Mouse (Mus musculus): ENCODE data around the gene Scaf11.
"Not testable (repeated sequence)": the region's sequence is repeated elsewhere in the genome, so short reads cannot be mapped to it uniquely, and the experiment has no call there.

The Scaf11 gene

DNA sequence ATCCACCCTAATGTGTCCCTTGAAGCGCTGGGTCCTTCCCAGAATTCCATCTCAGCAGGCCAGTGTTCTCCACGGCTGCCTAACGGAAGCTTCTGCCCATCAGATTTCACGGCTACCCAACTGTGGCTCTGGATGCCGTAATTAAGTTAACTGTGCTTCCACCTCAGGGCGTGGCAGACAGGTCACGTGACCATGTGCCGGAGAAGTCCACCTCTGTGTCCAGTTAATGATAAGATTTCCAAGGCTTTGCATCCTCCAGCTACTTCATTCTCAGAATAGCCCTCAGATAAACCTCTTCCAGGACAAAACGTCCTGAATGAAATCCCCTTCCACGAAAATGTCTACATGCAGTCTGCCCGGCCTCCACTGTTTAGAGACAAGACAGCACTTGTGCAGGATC is 4.4 kb upstream of the Scaf11 start:
- DNase-seq (ENCODE audit: inconsistent ontology term): no peak

DNA sequence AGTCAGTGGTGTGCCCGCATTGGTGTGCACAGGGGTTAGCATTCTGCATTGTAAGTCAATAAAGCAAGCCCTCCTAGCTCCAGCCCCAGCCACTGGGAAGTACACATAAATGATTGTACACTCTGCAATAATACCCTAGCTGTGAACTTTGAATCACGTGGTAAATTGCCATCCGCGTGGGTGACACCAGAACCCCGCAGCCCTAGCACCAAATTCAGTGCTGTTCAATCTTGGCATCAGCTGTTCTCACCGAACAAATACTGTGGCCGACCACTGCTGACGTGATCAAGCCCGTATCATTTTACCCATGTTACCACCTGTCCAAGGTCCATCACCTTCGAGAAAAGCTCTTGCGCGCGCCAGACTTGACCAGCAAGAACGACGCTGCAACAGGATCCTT is 3.2 kb upstream of the Scaf11 start:
- DNase-seq (ENCODE audit: inconsistent ontology term): no peak

DNA sequence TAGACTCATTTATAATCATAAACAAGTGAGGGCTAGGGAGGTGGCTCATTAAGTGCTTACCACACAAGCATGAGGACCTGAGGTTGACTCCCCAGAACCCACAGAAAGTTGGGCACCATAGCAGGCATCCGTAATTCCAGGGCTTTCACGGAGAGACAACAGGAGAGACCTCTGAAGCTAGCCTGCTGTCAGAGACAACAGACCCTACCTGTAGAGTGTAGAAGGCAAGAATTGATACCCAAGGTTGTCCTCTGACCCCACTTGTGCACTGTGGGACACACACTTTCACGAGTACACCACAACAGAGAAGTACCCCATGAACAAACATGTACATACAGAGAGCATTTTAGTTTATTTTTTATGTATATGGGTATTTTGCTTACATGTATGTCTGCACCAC is 2.0 kb upstream of the Scaf11 start:
- DNase-seq (ENCODE audit: inconsistent ontology term): no peak

DNA sequence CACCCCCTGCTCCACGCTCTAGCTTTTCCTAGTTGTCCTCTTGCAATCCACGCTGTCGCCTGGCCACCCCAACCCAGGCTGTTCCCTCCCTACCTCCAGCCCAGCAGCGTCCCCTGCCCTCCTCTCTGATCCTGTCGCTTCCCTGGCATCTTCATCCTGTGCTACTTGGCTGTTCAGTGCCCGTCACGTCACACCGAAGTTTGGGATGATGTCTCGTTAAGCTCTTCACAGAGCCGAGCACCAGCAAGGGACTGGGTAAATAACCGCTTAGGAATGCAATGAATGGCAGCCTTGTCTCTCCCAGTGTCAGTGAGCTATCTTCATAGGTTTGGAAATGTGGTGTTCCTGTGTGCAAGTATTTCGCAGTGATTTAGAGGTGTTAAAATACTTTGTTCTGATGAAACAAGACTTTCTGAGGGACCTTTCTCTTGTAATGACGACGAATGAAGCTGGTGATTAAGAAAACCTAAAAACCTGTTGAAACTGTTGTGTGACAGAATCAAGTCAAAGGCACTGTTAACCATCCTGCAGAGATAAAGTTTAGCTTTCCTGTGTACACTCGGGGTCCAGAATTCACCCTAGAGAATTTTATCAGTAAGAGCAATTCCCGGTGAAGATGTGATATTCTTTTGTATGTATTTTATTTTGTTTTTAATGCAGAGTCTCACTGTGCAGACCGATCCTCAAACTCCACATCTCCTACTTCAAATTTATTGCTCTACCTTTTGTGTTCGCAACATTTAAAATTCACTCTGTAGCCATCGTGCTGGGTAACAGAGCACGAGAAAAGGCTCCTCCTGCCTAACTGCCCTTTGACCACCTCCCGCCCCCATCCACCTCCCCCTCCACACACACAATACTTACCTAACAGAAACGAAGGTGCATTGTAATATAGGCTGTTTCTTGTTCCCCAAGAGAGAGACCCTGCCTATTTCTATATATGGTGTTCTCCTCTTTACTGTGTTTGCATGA is 1.2 kb upstream of the Scaf11 start:
- DNase-seq (ENCODE audit: inconsistent ontology term): peak; percentile 86

DNA sequence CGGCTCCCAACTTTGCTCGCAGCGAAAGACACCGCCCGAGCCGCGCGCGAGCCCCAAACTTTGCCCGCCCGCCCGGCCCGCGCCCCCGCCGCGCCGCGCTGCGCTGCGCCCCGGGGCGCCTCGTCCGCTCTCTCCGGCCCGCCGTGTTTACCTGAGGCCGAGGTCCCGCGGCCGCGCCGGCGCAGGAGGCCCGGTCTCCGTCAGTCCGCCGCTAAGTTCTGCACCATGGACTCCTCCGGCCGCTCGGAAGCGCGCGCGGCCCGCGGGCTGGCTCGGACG is 253 bp downstream of the Scaf11 start:
- no peak for DNase-seq (ENCODE audit: inconsistent ontology term)

DNA sequence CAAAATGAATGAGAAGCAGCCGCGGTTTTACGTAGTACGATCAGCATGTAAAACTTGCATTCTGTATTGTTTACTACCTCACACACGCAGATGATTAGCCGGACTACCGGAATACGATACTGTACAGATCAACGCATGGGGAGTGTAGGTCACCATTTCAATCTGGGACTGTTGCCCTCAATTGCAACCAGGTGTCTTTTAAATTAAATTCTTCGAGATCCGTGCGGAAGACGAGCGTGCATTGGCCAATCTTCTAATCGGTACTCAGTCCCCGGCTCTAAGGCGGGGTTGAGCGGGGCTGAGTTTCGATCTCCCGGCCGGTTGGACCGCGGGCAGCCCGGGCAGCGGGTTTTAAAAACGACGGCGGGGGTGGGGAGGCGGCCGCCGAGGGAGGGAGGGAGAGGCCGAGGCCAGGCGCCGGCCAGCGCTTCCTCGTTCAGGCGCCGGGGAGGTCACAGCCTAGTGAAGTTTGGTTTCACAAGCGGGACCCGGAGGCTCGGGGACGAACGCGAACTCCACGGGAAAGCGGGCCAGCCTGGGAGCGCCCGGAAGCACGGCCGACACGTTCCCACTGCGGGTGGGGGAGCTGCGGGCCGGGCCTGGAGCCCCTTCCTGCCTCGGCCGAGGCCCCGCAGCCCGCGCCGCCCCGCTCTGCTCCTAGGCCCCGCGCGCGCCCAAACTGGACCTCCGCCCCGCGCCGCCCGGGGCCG is 747 bp downstream of the Scaf11 start:
- DNase-seq (ENCODE audit: inconsistent ontology term): peak; percentile 66

DNA sequence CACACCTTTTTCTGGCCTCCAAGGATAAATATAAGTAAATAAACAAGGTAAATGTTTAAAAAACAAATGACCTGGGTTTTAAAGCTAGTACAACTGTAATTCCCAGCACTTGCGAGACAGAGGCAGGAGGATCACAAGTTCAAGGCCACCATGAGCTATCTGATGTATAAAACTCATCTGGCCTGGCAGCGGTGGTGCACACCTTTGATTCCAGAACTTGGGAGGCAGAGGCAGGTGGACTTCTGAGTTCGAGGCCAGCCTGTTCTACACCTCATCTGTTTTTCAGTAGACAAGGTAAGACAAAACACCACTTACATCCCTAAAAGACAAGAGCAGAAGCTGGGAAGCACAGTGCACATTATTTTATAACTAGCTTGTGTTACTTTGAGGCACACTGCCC is 2.4 kb downstream of the Scaf11 start:
- DNase-seq (ENCODE audit: inconsistent ontology term): no peak

DNA sequence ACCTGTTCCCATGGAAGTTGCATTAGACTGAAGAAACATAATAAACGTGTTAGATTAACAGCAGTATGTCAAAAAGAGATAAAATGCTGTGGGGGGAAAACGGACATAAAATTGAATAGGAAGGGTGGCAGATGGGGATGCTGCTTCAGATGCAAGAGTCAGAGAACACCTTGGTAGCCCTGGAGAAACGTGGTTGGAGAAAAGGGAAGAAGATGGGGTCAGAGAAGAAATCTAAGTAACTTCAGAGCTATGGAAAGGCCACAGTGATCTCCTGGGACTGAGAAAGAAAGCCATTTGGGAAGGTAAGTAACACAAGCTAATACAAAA is 3.3 kb downstream of the Scaf11 start:
- DNase-seq (ENCODE audit: inconsistent ontology term): no peak

DNA sequence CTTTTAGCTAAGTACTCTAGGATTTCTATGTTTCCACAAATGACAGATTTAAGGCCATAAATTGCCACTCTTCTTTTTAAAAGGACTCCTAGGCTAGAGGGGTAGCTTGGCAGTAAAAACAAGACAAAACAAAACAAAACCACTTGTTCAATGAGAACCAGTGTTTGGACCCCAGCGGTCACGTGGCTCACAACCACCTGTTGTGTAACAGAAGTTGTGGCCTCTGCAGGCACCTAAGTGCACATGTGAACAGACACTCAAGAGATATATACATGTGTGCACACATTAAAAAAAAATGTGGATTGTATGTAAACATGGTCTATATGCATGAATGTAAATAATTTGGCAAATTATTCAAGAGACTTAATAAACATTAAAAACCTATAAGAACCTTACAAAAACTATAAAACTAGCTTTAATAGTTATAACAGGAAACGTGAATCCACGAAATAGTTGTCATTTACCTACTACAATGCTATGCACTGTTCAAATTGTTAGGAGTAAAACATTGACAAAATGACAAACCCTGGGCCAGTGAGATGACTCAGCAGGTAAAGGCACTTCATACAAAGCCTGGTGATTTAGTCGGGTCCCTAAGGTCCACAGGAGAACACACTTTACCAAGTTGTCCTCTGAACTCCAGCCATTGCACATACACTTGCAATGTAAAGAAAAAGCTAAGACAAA is 3.8 kb downstream of the Scaf11 start:
- DNase-seq (ENCODE audit: inconsistent ontology term): no peak

DNA sequence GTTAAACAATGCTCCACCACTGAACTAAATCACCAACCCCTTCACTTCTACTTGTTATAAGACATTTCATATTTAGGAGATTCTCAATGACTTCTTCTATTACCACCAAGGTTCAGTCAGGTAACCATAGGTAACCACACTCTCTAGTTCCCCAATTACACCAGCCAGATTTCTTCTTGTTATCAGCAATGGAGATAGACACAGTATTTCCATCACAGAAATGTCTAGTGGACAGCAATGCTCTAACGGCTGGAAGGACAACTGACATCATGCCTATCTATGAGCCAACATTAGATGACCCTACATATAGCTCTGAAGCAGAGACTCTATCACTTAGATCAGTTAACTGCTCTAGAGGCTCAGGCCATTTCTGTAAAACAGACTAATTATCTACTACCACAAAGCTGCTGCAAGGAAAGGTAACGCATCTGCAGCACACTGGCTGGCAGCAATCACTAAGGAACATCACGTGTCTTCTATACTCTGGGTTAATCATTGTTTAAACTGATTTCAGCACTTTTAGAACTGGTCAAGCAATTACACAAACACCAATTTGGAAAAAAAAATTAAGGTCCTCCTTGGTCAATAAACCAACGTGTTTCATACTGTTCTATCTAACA is 4.9 kb downstream of the Scaf11 start:
- DNase-seq (ENCODE audit: inconsistent ontology term): no peak

DNA sequence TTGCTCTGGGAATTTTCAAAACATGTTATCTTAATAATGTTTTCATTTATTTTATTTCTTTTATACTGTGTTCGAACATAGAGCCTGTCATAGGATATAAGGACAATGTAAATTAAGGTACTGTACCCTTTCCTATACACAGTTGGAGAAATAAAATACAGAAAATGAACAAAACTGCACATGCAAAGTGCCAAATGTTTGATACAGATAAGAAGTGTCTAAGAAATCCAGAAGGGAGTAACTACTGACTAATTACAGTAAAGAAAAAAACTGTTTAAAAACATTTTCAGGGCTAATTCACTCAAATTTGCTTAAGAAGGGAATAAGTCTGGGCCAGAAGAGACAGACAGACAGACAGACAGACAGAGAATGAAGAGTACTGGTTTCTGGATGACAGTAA is 7.3 kb downstream of the Scaf11 start:
- DNase-seq (ENCODE audit: inconsistent ontology term): no peak

DNA sequence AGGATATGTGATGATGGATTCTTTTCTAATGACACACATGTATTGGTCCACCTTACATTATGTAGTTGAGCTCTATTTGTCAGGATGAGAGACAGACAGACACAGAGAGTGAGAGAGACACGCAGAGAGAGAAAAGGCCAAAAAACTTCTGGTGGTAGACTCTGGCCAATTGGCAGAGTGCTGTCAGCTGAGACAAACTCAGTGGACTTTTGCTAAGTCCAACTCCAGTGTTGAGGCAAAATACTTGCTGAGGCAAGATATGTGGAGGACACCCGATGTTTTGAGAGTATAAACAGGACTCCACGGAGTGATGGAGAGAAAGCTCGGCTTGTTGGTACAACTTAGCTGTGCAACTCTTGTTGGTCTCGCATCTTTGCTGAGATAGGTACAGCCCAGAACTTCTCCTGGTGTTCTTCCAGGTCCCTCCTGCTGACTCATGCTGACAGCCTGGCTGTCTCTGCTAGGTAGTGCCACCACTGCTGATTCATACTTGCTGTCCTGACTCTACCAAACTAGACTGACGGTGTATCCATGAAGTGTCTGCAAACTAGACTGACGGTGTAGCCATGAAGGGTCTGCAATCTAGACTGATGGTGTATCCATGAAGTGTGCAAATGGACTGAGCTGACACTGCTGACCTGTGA is 11.9 kb downstream of the Scaf11 start:
- no peak for DNase-seq (ENCODE audit: inconsistent ontology term)

DNA sequence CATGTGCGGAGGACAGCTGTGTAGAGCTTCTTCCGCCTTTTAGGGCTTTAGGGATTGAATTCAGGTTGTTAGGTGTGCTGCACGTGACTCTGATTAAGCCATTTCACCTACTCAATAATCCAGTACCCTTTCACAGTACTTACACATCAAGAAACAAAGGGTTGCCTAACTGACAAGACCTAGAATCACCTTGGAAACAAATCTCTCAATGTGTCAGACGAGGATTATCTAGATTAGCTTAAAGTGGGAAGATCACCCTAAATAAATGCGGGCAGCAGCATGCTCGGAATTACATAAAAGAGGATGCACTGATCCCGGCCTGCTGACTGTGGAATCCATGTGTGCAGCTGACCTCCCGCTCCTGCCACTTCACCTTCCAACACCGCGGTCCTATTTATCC is 13.9 kb downstream of the Scaf11 start:
- no peak for DNase-seq (ENCODE audit: inconsistent ontology term)

DNA sequence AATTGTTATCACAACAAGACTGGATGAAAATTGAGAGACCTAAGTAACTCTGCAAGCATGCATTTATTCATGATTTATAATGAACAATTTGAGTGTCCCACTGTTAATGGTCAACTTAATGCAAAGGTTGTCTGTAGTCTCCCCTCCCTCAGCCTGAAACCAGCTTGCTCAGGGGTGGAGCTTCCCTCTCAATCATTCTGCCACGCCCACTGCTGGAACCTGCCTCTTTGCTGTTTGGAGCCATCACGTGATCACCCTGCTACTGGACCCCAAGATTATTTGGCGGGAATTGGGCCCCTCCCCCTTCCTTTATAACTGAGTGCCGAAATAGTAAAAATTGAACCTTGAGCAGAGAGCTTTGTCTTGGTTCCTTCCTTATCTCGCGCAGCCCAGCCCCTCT is 19.2 kb downstream of the Scaf11 start:
- DNase-seq (ENCODE audit: inconsistent ontology term): not testable (repeated sequence)

DNA sequence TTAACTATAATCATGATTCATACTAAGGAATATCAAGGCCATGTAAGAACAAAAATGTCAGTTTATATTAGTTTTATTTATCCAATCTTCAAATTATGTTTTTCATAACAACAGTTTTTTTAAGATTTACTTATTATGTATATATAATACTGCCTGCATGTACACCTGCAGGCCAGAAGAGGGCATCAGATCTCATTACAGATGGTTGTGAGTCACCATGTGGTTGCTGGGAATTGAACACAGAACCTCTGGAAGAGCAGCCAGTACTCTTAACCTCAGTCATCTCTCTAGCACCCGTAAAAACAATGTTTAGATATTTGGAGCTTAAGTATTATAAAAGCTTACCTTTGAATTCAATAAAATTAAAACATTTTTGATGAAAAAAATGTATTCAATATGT is 26.4 kb downstream of the Scaf11 start:
- no peak for DNase-seq (ENCODE audit: inconsistent ontology term)

DNA sequence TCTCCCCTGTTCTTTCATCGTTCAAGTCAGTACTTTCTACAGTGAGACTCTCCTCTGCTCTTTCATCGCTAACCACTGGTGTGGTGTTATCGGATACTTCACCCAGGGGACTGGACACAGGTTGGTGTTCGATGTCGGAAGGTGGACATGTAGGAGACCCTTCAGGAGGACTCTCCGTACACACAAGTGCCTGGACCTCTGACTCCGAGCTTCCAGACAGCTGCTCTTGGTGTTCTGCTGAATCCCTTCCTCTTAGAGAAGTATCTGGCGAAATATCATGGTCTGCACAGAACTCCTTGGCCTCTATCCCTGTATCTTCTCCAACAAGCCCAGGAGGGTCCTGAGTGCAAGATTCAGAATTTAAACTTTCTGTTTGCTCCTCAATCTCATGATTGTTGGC is 40.7 kb downstream of the Scaf11 start:
- no peak for DNase-seq (ENCODE audit: inconsistent ontology term)

DNA sequence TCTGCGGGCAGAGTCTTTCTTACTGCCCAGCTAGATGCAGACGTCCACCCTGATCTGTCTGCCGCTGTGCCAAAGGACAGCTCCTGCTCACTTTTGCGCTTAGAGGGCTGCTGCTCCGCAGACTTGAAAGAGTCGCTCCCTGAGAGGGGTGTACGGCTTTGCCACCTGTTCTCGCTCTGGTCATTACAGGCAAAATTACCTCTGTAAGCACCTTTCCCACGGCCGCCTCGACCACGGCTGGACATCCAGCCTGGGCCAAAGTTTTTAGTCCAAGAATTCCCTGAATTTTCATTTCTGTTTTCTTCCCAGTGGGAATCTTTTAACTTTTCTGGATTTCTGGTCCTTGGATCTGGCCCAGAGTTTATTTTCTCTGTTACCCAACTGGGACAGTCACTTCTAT is 42.5 kb downstream of the Scaf11 start:
- DNase-seq (ENCODE audit: inconsistent ontology term): no peak

DNA sequence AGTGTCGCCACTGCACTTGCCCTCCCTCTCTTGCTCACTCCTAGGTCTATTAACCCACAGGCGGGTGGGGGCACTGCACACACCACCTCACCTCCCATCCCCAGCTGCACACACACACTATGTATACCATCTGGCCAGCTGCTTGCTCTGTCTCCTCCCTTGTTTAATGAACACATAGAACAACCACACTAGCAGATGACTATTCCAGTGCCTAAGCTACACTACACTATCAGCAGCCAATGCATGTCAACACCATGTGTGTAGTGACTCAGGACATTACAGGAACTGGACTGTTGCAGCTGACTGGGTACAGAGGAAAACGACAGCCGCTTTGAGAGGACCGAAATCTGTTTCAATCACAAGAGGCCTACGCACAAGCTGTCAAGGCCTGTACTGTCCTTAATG is 51.9 kb downstream of the Scaf11 start:
- no peak for DNase-seq (ENCODE audit: inconsistent ontology term)

DNA sequence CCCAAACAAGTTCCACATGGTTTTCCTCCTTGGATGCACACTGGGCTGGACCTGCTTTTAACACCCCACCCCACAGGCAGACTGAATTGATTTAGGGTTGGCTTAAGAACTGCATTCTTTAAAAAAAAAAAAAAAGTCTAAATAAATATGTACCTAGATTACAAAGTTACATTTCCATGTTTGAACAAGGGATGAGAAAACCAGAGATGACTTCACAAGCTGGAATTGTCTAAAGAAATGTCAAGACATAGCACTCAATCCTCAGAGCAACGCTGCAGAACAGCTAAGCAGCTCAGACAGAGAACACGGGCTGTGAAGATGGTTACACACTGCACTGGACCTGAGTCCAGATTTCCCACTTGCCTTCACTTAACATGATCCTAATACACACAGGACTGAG is 53.5 kb downstream of the Scaf11 start:
- no peak for DNase-seq (ENCODE audit: inconsistent ontology term)

DNA sequence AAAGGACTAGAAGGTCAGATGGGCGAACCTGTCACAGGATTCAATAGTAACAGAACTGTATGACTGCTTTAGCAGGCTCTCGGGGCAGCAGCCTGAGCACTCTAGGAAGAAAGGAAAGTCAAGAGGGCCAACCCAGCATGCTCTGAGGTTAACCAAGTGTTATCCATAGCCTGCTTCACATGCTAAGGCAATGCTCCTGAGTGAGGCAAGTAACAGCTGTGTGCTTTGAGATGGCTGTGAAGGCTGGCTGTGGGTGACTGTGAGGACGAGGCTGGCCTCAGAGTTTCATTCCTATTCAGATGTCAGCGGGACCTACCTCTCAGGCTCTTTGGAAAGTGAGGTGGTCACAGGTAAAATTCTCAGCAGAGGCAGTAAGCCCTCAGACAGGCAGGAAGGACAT is 54.4 kb downstream of the Scaf11 start:
- no peak for DNase-seq (ENCODE audit: inconsistent ontology term)

DNA sequence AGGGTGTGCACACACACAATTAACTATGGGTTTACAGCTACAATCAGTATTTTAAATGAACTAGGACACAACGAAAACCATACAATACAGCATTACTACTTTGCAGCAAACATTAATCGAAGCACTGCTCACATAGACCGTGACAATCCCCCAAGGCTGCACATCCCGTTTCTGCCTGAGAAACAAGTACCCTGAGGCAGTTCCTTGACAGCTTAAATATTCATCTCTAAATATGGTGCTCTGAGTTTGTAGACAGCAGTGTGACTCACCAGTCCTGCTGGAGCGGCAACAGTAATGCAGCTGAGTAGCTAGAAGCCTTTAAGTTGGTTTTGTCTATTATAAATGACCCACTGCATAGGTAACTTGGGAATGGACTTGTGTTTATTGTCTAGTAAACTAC is 55.1 kb downstream of the Scaf11 start:
- no peak for DNase-seq (ENCODE audit: inconsistent ontology term)

DNA sequence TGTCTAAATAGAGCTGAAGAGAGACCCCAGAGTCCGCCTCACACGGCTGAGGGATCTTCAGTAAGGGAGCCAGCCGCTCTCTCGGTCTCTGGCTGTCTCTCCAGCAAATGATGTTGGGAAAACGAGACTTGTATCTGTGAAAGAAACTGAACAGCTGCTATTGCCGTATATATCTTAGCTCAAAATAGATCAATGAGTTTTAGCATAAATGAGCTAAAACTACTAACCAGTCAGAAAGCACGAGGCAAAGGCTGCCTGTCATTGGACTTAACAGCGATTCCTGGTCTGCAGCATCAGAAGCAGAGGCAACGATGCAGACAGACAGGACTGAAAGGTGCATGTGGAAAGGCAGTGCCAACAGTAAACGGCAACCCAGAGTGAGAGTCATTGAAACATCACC is 62.3 kb downstream of the Scaf11 start:
- DNase-seq (ENCODE audit: inconsistent ontology term): no peak
